Mouse (Mus musculus): Measurements from ENCODE around the gene Rnf222.

DNA sequence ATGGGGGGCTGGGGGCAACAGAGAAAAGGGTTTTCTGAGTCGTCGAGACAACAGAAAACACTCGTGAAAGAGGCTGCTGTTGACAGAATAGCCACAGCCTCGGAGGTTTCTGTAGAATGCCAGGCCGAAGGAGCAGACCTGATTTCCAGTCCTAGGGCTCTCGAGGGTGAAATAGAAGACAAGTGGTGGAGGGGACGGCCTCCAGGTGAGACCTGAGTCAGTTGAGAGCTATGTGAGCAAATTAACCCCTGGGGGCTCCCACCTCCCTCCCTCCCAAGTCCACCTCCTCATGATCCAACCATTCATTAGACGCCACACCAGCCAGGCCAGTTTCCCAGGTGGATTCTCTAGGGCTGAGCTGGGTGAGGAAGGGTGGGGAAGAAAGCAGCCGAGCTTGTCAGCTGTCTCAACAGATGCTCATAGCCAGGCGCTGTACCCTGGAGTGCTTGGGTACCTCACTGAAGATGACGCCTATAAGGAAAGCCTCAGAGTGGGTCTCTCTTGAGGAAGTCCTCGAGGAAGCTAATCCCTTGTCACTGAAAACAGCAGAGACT, 5.6 kb downstream of the Rnf222 start:
- TF ChIP-seq GATA1 (IDR thresholded peaks at IDR 0.05; ENCODE audit: borderline replicate concordance, low read length) (no peak), FLI1 (IDR thresholded peaks at IDR 0.05; ENCODE audit: low read length) (no peak)
